Mouse (Mus musculus) left cerebral cortex, adult 18-20 months (tissue): ENCODE measurements at regions not wholly inside any gene's neighbourhood (a gene's known extent, or its start where the extent isn't known, plus 50 kb on each side); places are given as distances from the start of the nearest gene placed in this dataset.

ENCODE experiments used
- DNase-seq, 2 experiments: peaks; one replicate each; pipeline ENCODE4 v3.0.0; 2021 to 2022; ENCODE audit warnings: low spot score in 2 of 2, mixed read lengths in 1 of 2

- no peak for DNase-seq
Measured at GRCm38 (mm10) chr10:37079535-37079934, 59.2 kb downstream of the Marcks start.

DNA sequence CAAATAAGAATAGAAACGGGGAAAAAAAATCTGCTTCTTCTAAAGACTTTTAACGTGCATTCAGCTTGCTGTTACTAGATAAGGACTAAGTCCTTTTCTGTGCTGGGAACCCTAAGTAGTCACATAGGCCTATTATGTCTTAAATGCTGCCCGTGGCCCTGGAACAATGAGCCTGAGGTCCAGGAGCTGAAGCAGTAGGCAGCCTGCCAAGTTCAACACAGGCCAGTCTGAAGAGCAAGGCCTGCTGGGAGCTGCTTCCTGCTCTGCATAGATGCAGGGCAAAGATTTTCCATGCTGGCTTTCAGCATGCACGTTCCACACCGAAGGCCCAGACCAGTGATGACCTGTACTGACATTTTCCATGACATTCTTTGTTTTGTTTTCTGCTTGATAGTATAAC lies 60.3 kb downstream of the Marcks start:
- peak; percentile 8 to 19 for DNase-seq

DNA sequence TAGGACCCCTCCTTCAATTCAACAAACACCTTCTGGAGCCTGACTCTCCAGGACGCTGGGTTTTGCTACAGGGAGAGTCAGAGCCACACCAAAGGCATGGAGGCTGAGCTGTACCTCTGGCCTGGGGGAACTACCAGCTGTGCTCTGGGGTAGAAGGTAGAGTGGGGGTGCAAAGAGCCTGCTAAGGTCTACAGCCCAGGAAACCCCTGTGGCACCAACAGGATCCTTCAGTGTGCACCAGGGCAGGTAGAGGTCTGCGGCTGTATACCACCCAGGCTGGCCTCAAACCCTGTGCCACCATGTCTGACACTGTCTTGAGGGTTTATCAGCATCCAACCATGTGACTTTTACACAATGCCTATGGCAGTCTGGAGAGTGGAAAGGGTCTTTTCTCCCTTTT lies 61.0 kb downstream of the Marcks start:
- no peak for DNase-seq

DNA sequence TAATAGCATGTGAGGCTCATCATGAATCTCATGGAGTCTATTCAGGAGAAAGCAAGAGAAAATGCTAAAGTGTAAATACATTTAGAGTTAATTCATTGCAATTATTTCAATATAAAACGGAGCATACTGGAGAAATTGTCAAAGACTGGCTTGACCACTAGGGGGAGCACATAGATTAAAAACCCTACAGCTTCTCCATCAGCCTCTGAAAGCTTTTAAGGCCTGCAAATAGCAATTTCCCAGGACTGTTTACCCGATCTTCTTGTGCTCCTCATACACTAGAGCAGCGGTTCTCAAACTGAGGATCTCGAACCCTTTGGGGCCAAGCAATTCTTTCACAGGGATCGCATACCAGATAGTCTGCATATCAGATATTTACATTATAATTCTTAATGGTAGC lies 65.9 kb downstream of the Marcks start:
- peak; percentile 56 to 69 for DNase-seq

DNA sequence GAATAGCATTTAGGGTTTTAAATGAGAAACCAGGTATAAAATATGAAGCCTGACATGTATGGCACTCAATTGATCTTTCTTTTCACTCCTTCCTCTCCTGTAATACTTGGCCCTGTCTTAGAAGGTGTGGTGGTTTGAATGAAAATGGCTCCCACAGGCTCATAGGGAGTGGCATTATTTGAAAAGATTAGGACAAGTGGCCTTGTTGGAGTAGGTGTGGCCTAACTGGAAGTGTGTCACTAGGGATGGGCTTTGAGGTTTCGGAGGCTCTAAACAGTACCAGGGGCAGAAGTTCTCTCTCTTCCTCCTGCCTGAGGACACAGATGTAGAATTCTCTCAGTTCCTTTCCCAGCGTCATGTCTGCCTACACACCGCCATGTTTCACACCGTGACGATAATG lies 66.7 kb downstream of the Marcks start:
- DNase-seq: no peak

- no peak for DNase-seq
Measured at GRCm38 (mm10) chr10:37071420-37071819, 67.3 kb downstream of the Marcks start.
